Mouse (Mus musculus) ES-E14 (cell line): ENCODE measurements around the gene 3110070M22Rik.

Experiments
- CHD2 ChIP-seq: IDR thresholded peaks from 2 replicates; pipeline ENCODE4 v1.6.1; 2014; ENCODE audit warnings: mild to moderate bottlenecking, low read depth, low read length, inconsistent platforms
- MAFK ChIP-seq: IDR thresholded peaks from 2 replicates; pipeline ENCODE4 v1.6.1; 2014; ENCODE audit warnings: mild to moderate bottlenecking, low read depth, low read length, inconsistent platforms; ENCODE audit not compliant: insufficient read depth
- ZC3H11A ChIP-seq: IDR thresholded peaks from 2 replicates; pipeline ENCODE4 v1.6.1; 2012; ENCODE audit warnings: low read depth, mild to moderate bottlenecking, inconsistent platforms, low read length, borderline replicate concordance

GRCm38 (mm10) chr13:119456342-119456741 is 31.8 kb downstream of the 3110070M22Rik start:
- no peak for TF ChIP-seq ZC3H11A
- TF ChIP-seq CHD2 = no peak
- no peak for TF ChIP-seq MAFK
